Mouse (Mus musculus) thymus, adult 2 months (tissue): ENCODE measurements around the gene Psmg3.

Source experiments
- CTCF ChIP-seq: fragments of 200-500 bp; IDR thresholded peaks from 2 replicates; pipeline ENCODE4 v1.5.1; 2012; ENCODE audit warnings: mild to moderate bottlenecking, control low read depth, low read length, moderate library complexity, borderline replicate concordance; ENCODE audit not compliant: control insufficient read depth, poor library complexity, insufficient read depth; ENCODE audit errors: extremely low read depth
- POLR2A ChIP-seq: fragments of 200-500 bp; IDR thresholded peaks from 2 replicates; pipeline ENCODE4 v1.6.1; 2012; ENCODE audit warnings: mild to moderate bottlenecking, low read length, control low read depth, moderate library complexity; ENCODE audit not compliant: control insufficient read depth, poor library complexity, insufficient read depth; ENCODE audit errors: extremely low read depth

GRCm38 (mm10) chr5:139804107-139804551, 22.6 kb downstream of the Psmg3 start:
- TF ChIP-seq CTCF (peak; percentile 51; the same call in 1 of the 2 replicates), POLR2A (no peak)
